Mouse (Mus musculus) bone marrow, adult 2 months (tissue): ENCODE data around the gene Steap4.

Experiments used
- CTCF ChIP-seq: fragments of 200-500 bp; IDR thresholded peaks from 2 replicates; pipeline ENCODE4 v1.5.1; 2011; ENCODE audit warnings: low read length, control low read depth; ENCODE audit not compliant: control insufficient read depth, insufficient read depth
- POLR2A ChIP-seq: fragments of 200-500 bp; IDR thresholded peaks from 2 replicates; pipeline ENCODE4 v1.6.1; 2011; ENCODE audit warnings: low read depth, mild to moderate bottlenecking, control low read depth, low read length, borderline replicate concordance; ENCODE audit not compliant: control insufficient read depth

GRCm38 (mm10) chr5:7987962-7988361 is 27.7 kb downstream of the Steap4 start:
- no peak for TF ChIP-seq CTCF
- no peak for TF ChIP-seq POLR2A
